Mouse (Mus musculus) CH12F3 (cell line): ENCODE measurements around the gene Cep112.

Source experiments
- in situ Hi-C: fragments of 300-500 bp; cut with MboI; formaldehyde crosslinking; loops from 2 replicates; pipeline ENCODE4 v1.14.3; 2020; ENCODE audit warnings: low sequenced_read_pairs

The Cep112 gene

DNA sequence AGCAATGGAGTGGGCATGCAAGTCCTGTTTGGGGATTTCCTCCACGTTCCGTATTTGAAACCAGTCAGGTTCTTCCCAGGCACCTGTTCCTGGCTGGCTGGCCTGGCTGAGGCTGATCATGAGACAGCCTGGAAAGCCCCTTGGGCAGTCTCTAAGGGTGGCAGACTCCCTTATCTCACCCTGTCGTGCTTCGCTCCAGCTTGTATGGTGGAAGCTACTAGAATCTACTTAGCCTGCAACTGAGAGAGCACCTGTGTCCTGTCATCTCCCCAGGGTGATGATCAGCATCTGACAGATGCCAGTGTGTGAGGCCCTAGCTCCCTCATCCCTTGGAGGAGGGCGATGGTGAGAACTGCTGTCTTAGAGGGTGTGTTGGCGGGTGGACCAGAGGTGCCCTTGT lies 473.5 kb downstream of the Cep112 start:
- in situ Hi-C loops, result no loop called here

DNA sequence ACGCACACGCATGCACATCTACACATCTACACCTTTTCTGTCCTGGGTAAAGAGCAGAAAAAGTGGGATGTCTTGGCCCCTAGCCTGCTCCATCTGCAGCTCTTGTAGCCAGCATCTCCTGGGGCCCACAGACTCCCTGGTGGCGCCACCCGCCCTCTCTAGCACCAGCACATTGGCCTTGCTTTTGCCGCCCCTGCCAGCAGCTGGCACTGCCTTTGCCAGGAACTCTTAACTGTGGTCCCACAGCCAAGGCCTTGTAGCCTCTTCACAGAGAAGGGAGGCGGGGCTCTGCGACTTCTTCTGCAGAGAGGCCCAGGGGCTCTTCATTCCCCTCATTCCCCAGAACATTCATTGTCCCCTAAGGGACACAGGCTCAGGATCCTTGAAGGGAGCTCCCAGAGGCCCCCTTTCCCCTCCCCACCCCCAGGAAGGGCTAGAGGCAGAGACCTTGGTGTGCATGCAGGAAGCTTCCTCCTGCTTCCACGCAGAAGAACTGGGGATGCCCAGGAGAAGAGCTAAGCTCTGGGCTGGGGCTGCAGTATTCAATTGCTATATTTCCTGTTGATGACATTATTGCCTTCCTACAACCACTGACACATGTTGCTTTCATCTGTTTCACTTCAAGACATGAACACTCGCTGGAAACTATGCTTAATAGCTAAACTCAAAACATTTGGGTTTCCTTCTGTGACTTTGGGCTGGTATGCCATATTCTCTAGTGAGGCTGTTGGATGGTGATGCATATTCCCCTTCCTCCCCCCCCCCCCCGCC lies 475.9 kb downstream of the Cep112 start:
- in situ Hi-C loops, result no loop called here

DNA sequence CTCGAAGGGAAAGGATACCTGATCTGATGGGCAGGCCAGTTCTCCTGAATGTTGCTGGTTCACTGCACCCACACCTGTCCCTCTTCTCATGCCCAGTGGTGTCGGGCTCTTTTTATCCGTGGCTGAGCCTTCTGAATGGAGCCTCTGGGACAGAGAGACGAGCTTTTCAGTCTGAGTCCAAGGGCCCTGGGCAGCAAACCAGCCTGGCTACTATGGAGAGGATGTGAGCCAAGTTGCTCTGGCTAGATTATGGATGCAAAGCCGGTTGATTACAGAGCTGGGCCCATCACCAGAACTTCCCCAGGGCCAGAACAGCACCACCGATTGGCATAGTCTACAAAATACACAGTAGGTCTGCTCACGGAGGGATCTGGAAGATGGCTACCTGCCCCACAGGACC lies 476.7 kb downstream of the Cep112 start:
- in situ Hi-C loops, result no loop called here

DNA sequence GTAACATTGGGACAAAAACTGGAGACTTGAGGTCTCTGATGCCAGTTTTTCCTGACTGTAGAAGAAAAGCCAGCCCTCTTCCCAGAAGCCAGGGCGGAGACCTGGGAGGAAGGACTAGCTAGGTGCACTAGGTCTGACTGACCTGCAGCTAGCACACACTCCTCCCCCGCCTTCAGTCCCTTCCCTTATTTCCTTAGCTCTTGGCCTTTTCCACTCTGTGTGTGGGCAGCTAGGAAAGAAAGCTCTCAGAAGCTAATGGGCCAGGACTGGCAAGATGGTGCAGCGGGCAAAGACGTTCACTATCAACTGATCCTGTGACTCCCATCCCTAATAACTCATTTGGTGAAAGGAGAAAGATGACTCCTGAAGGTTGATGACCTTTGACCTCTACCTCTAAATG lies 477.3 kb downstream of the Cep112 start:
- in situ Hi-C loops, result no loop called here

DNA sequence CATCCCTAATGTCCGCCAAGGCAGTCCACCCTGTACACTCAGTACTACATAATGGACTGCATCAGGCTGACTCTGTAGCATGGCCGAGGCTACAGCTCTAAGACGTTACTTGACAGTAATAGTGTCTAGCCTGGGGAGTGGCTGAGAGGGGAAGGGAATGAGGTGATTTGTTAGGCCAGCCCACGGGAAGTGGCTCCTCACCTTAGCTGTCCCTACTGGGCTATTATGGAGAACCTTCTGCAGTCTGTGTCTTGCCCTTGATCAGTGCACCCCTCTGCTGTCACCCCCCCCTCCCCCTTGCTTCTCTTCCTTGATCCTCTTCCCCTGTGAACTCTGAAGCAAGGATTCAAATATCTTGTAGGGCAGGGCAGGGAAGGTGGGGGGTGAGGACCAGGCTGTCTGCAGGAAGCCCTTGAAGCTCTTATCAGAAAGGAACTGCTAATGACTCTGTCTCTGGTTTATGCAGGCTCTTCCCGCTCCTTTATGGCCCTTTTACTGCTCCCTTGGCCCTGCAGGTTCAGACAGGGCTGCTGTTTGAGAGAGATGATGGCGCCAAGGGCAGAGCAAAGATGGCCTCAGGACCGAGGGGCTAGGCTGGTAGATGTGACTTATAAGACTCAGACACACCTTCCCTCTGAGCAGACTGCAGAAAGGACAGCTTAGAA lies 481.7 kb downstream of the Cep112 start:
- in situ Hi-C loops, result no loop called here

DNA sequence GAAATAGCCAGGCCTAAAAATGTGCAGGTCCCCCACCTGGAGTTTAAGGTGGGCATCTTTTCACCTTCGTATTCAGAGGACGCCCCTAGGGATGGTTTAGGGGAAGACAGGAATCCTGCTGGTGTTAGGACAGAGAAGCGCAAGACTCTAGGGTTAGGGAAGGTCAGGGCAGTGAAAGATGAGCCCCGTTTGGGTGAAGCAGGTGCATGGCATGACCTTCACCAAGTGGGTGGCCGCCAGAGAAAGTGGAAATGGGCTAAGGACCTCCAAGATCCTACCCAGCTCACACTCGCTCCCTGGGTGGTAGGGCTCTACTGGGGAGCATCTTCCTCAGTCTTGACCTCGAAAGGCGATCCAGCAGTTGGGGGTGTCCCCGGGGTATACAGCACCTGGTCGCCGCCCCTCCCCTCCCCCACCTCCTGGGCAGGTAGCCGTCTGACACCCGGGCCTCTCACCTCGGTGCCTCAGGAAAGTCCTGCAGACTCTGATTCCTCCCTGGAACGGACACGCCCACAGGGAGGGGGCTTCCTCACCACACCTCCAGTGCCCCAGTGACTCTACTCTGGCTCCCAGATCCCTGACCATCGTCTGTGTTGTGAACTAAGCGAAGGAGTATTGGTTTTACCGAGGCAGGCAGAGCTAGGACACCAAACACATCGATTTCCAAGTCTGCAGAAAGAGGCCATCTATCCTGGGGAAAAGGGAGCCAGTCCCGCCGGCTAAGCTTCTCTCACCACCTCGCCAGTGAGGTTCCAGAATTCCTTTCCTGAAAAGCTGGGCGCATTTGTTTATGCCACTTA lies 484.6 kb downstream of the Cep112 start:
- in situ Hi-C loops, result no loop called here
